Mouse (Mus musculus) spleen, postnatal 10 days (tissue): ENCODE measurements around the gene Srarp.

ENCODE experiments used
- DNase-seq, 2 experiments: peaks; one replicate each; pipeline ENCODE4 v3.0.0; 2021 to 2022; ENCODE audit warnings: low spot score in 2 of 2

The Srarp gene

DNA sequence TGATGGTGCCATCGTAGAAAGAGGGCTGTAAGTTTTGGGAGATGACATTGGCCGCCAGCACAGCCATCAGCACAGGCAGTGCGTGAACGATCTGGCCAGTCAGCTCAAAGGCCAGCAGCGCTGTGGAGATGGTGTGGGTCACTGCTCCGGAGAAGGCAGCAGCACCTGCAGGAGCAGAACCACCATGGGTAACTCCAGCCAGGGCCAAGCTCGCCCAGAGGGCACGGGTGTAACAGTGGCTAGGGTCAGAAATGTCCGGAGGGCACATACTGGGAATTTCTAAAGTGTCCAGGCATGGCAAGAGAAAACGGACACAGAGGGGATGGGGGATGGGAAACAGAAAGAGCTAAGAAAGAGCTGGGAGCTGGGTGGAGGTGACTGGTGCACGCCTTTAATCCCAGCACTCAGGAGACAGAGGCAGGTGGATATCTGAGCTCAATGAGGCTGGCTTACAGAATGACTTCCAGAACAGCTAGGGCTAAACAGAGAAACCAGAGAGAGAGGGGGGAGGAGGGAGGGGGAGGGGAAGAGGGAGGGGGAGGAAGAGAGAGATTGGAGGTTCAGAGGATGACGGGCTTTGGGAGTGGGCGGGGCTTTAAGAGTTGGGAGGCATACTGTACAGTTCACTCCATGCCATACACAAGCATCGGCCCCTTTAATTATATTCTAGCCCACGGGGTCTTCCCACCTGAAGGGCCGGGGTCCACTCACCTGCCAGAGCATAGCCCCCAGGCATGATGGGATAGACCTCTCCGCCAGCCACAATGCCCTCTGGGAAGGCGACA, 46.3 kb downstream of the Srarp start:
- DNase-seq = no peak

GRCm38 (mm10) chr4:141387933-141388332, 48.0 kb downstream of the Srarp start:
- no peak for DNase-seq

GRCm38 (mm10) chr4:141387093-141387784, 48.7 kb downstream of the Srarp start:
- DNase-seq = peak; percentile 61 to 83

- no peak for DNase-seq
These were observed 49.8 kb downstream of the Srarp start for GRCm38 (mm10) chr4:141386150-141386549.

DNA sequence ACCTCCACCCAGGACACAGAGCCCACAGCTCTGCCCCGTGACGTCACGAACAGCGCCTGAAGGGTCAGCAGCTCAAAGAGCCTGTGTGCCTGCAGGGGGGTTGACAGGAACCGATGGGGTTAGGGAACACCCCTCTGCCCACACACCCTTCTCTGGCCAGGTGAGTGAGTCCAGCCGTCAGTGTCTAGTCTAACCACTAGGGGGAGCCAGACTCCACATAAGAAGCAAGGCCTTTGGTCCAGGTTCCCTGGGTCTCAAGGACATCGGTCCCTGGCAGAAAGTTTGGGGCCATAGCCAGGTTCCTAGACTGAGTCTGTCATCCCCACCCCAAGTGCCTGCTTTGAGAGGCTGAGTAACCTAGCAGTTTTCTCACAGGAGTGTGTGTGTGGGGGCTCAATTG, 50.6 kb downstream of the Srarp start:
- DNase-seq = peak; percentile 32 to 54
